Mouse (Mus musculus): ENCODE data around the gene Gpr61.

The Gpr61 gene

DNA sequence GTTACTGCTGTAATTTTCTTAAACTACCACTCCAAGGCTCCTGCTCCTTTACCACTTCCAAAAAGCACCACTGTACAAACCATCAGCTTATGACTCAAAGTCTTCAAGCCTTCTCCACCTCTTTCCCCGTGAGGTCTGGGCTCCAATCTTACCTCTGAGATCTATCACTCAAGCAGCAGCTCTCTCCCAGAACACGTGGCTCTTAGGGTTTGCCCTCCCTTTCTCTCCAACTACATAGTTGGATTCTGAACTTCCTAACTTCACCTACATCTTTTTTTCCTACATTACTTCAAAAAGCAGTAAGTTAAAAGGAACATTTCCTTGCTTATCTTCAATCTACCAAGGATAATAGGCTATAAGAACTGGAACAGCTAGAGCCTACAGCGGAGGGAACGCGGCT lies 26.2 kb downstream of the Gpr61 start:
- no peak for DNase-seq

DNA sequence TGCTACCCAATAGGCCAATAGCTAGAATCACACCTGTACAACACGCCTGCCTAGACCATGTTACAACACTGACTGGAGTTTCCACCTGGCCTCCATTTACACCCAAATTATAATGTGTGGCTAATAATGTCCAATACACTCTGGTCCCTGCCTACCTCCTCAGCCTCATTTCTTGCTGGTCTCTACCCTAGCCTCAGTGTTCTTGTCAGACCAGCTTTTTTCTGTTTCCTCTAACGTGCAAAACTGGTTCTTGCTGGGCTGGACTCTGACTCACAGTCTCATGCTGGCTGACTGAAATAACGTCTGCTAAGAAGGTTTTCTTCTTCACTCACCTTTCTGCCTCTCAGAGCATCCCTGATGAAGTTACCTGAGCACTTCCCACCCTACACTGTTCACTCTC lies 28.4 kb downstream of the Gpr61 start:
- no peak for DNase-seq

DNA sequence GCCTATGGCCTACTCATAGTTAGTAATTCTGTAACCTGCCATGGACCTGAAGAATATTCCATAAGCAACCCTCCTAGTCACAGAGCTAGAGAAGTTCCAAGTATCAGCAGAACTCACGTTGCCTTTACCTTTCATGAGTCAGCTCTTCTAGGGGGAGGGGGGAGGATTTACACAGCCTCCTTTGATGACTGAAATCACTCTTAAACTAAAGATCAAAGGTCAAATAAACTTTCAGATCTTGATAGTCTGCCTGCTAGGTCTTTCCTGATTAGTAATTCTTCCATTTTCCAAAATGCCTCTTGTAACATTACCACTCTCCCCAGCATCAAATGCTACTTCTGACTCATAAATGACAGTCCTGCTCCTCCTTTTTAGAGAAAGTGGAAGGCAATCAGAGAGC lies 30.6 kb downstream of the Gpr61 start:
- DNase-seq, result no peak

DNA sequence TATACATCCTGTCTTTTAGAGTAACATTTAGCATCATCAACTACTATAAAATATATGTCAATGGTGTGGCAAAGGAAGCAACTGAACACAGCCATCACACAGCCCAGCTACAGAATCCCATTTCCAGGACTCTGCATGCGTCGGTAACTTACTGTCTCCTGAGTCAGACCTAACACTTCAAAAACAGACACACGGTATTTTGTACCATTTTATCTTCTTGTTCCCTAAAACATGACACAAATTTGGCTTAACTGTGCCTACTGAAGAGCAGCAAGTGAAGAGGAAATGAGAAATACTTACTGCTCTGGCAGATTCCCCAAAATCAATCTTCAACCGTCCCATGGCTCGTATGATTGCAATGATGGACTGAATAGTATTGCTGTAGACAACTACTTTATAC lies 31.4 kb downstream of the Gpr61 start:
- DNase-seq, result no peak

DNA sequence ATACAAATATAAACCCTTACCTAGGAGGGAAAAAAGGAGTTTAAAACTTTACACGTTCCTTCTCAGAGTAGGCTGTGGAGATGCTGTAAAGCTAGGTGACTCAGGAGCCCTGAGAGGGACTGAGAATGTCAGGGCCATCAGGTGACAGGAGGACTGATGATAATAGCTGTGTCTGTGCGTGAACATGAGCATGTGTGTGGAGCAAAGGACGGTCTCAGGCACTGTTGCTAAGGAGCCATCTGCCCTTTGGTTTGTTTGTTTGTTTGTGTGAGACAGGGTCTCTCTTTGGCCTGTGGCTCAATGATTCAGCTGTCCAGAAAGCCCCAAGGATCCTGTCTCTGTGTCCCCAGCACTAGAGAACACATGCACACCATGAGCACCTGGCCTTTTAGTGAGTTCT lies 33.6 kb downstream of the Gpr61 start:
- DNase-seq, result no peak

DNA sequence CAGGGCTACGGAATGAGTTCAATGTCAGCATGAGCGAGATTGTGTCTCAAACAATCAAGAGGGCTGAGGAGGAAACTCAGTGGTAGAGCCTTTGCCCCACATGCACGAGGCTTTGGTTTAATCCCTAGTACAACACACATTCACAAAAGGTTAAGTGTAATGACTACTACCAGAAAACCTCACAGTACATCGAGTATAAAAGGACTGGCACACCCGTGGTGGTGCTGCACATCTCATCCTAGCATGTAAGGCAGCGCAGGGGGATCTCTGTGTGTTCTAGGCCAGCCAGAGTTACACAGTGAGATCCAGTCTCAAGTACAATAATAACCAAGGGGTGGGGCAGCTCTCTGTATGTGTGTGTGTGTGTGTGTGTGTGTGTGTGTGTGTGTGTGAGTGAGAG lies 37.2 kb downstream of the Gpr61 start:
- no peak for DNase-seq

DNA sequence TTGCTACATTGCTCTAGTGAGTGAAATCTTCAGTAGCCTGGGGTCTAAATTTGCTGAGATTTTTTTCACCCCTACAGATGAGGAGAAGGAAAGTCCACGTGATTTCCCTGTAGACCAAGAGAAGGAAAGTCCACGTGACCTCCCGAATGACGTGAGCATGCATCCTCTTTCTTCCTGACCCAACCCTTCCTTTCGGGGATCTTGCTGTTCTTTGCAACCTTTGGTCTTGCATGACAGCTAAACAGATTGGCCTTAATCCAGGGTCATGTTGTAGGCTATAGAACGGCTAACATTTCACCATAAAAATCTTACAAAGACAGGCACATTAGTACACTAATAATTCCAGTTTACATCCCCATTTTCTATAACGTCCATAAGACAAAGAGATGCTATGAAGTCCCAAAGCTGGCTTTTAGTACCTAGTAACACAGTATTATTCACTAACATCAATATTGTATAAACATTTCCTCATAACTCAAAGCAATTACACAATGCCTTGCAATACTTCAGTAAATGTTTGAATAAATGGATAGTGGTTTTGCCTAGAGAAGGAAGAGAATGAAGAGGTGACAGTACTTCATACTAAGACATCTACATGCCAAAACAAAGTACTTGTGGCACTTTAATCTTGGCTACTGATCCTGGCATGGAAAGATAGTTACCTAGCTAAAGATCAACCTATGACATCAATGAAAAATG lies 40.9 kb downstream of the Gpr61 start:
- DNase-seq, result no peak

DNA sequence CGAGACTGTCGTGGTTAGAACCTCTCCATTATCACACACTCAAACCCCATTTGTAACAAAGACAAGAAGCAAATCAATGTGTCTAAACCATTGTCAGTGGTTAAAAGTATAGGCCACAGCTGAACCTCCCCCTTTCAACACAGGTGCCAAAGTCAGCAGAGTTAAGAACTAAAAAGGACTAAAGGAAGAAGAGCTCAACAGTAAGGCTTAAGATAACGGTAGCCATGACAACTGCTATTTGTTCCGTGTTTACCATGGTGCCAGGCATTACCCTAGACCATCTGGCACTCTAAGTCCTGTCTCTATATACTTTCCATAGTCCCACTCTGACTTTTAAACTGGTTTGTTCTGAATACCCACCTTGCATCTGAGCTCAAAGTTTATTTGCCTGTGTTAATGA lies 42.0 kb downstream of the Gpr61 start:
- DNase-seq, result no peak

DNA sequence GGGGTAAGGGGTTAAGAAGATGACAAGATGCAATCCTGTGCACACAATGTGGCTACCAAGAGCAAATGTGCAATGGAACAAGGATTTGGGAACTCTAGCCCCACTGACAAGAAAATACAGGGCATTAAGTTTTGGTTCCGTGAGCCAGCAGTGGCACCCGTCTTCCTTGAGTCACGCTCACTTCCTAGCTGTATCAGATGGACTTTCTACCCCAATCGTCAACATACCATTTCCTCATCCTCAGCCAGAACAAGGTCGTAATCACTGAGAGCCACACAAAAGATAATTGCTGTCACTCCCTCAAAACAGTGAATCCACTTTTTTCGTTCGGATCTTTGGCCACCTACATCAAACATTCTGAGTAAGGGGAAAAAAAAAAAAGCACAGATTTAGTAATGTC lies 42.4 kb downstream of the Gpr61 start:
- DNase-seq, result no peak

DNA sequence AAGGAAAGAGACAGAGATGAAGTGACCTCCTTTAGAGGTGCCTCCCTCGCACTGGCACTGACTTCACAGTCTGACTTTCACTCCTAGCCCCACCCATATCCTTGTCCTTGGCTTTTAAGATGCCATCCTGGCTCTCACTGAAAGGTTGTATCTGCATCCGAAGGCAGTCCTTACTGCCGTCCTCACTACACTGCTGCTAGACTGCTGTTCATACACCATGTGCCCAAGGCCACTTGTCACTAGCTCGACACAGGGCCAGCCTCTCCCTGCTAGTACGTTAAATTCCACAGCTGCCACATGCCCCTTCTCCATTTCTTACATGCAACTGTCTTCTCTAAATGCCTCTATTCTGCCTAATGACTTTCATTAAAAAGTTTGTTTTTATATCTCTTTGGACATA lies 43.4 kb downstream of the Gpr61 start:
- DNase-seq, result no peak

DNA sequence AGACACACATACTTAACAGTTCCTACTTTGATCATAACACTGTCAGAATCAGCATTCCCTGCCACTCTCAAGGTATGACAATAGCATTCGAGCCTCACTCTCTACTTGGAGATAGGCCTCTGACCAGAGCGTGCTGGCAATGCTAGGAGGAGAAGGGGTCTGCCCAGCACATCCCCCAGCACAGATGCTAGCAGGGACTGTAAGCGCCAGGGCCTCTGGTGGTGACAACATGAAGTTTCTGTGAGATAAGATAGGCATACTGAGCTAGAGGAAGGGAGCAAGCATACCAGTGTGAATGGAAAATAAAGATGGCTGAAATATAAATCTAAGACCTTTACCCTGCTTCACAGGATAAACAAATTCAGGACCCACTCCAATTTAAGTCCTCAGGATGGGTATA lies 49.4 kb downstream of the Gpr61 start:
- DNase-seq, result no peak

DNA sequence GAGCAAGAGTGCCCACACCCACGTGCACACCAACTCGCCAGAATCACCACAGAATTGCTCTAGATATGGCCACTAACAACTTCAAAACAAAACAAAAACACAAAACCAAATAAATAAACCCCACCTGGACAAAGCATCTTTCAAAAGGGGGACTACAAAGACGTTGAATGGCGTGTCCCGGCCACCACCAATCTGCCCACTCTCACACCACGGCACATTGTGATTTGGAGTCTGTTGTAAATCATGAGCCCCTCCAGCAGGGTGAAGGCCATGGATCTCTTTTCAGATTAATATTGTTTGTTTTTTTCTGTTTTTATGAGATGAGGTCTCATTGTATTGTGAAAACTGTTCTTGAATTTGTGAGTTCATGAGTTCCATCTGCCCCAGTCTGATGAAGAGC lies 52.6 kb downstream of the Gpr61 start:
- no peak for DNase-seq

DNA sequence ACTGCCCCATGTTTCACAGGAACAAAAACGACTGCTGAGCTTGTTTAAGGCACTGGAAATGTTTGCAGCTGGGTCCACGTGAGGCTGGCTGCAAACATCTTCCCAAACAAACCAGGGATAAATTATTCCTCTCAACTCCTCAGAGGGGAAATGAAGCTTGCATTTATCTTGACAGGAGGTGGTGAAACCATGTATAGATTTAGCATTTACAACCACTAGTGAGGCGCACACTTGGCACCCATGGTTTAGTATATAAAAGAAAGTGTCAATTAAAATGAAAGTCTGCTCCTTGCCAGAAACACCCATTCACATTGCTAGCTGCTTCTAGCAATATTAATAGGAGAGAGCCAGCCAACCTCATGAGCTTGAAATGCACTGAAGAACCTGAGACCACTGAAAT lies 53.1 kb downstream of the Gpr61 start:
- no peak for DNase-seq

Measured in B cell, adult 2 months (primary cell).